Mouse (Mus musculus) MEL (cell line): ENCODE results near the gene Mslnl.

ENCODE experiments used
- CHD1 ChIP-seq: IDR thresholded peaks from 2 replicates; pipeline ENCODE4 v1.6.1; 2012; ENCODE audit warnings: low read depth, mild to moderate bottlenecking, inconsistent platforms, low read length, improper control_type of control experiment
- CHD2 ChIP-seq: IDR thresholded peaks from 2 replicates; pipeline ENCODE4 v1.6.1; 2011; ENCODE audit warnings: low read length, improper control_type of control experiment
- CTCF ChIP-seq, 3 experiments: IDR thresholded peaks in 2 of 3; conservative IDR thresholded peaks in 1 of 3; 2 replicates each; pipeline ENCODE4 v1.5.1; 2011 to 2012; ENCODE audit warnings: low read length in 3 of 3, low read depth in 2 of 3, mild to moderate bottlenecking in 2 of 3, improper control_type of control experiment in 1 of 3, inconsistent platforms in 1 of 3, mixed read lengths in 1 of 3, moderate library complexity in 1 of 3; ENCODE audit not compliant: control insufficient read depth in 1 of 3, insufficient read depth in 1 of 3, poor library complexity in 1 of 3, severe bottlenecking in 1 of 3
- ETS1 ChIP-seq: IDR thresholded peaks from 2 replicates; pipeline ENCODE4 v1.6.1; 2012; ENCODE audit warnings: low read depth, mild to moderate bottlenecking, inconsistent platforms, low read length, improper control_type of control experiment, moderate library complexity
- KAT2A ChIP-seq: conservative IDR thresholded peaks from 2 replicates; pipeline ENCODE4 v1.6.1; 2012; ENCODE audit warnings: low read depth, low read length, improper control_type of control experiment, inconsistent platforms
- MEF2A ChIP-seq: IDR thresholded peaks from 2 replicates; pipeline ENCODE4 v1.6.1; 2014; ENCODE audit warnings: low read depth, mild to moderate bottlenecking, inconsistent platforms, low read length, improper control_type of control experiment; ENCODE audit not compliant: poor library complexity, insufficient replicate concordance, severe bottlenecking; ENCODE audit errors: extremely low read depth
- POLR2A ChIP-seq, 2 experiments: IDR thresholded peaks; 2 replicates each; pipeline ENCODE4 v1.6.1; 2011 to 2012; ENCODE audit warnings: low read length in 2 of 2, mild to moderate bottlenecking in 2 of 2, control low read depth in 1 of 2, improper control_type of control experiment in 1 of 2, low read depth in 1 of 2, moderate library complexity in 1 of 2; ENCODE audit not compliant: control insufficient read depth in 1 of 2, insufficient read depth in 1 of 2, poor library complexity in 1 of 2
- SMC3 ChIP-seq: IDR thresholded peaks from 2 replicates; pipeline ENCODE4 v1.6.1; 2011; ENCODE audit warnings: low read depth, low read length, improper control_type of control experiment
- UBTF ChIP-seq: IDR thresholded peaks from 2 replicates; pipeline ENCODE4 v1.6.1; 2012; ENCODE audit warnings: low read depth, mild to moderate bottlenecking, inconsistent platforms, low read length, improper control_type of control experiment, moderate library complexity, borderline replicate concordance; ENCODE audit not compliant: insufficient read depth
- ZKSCAN1 ChIP-seq: IDR thresholded peaks from 2 replicates; pipeline ENCODE4 v1.6.1; 2012; ENCODE audit warnings: low read depth, mild to moderate bottlenecking, inconsistent platforms, low read length, improper control_type of control experiment, moderate library complexity
- ZMIZ1 ChIP-seq: IDR thresholded peaks from 2 replicates; pipeline ENCODE4 v1.6.1; 2012; ENCODE audit warnings: low read depth, mild to moderate bottlenecking, inconsistent platforms, low read length, improper control_type of control experiment, moderate library complexity

GRCm38 (mm10) chr17:25744311-25744710 lies 8.5 kb downstream of the Mslnl start:
- TF ChIP-seq CHD2, result no peak
- no peak for TF ChIP-seq CHD1
- TF ChIP-seq CTCF (IDR thresholded peaks at IDR 0.05 in 2 of 3, conservative IDR thresholded peaks at IDR 0.05 in 1 of 3; ENCODE audit: control insufficient read depth in 1 of 3, insufficient read depth in 1 of 3, low read depth in 2 of 3, low read length in 3 of 3, poor library complexity in 1 of 3, severe bottlenecking in 1 of 3), result no peak
- TF ChIP-seq POLR2A (IDR thresholded peaks at IDR 0.05; ENCODE audit: control insufficient read depth in 1 of 2, insufficient read depth in 1 of 2, low read depth in 1 of 2, low read length in 2 of 2, poor library complexity in 1 of 2), result no peak
- TF ChIP-seq SMC3, result no peak
- no peak for TF ChIP-seq KAT2A
- no peak for TF ChIP-seq ETS1
- TF ChIP-seq MEF2A, result no peak
- no peak for TF ChIP-seq ZKSCAN1
- TF ChIP-seq ZMIZ1, result no peak
- no peak for TF ChIP-seq UBTF
